Mouse (Mus musculus) MEL (cell line): ENCODE data around the gene Reps1. TPM values are rescaled to one million over a fixed set of nuclear protein-coding genes. Genes with fewer than 3 reads are reported as not detected.

Source experiments
- DNase-seq: peaks from one replicate; pipeline ENCODE4 v3.0.0; 2011; ENCODE audit warnings: low read depth, low spot score
- H3K27ac ChIP-seq: 2 replicates; pipeline ENCODE4 v1.5.1; 2012; ENCODE audit warnings: low read depth, mild to moderate bottlenecking, control low read depth, low read length, moderate library complexity; ENCODE audit not compliant: control insufficient read depth
- H3K27me3 ChIP-seq, 2 experiments: fragments of 150-350 bp in 1 of 2; sonication (generic) in 1 of 2; 2 replicates each; pipeline ENCODE4 v1.6.1; 2012; ENCODE audit warnings: low read length in 2 of 2, mild to moderate bottlenecking in 2 of 2, improper control_type of control experiment in 1 of 2, moderate library complexity in 1 of 2; ENCODE audit not compliant: insufficient read depth in 2 of 2, control insufficient read depth in 1 of 2
- H3K36me3 ChIP-seq, 2 experiments: 2 replicates each; pipeline ENCODE4 v1.6.1; 2012 to 2014; ENCODE audit warnings: low read length in 2 of 2, improper control_type of control experiment in 1 of 2, inconsistent platforms in 1 of 2, mild to moderate bottlenecking in 1 of 2; ENCODE audit not compliant: insufficient read depth in 2 of 2, control insufficient read depth in 1 of 2
- H3K4me1 ChIP-seq, 2 experiments: fragments of 150-350 bp in 1 of 2; sonication (generic) in 1 of 2; 2 replicates each; pipeline ENCODE4 v1.6.1; 2012; ENCODE audit warnings: low read length in 2 of 2, improper control_type of control experiment in 1 of 2, mild to moderate bottlenecking in 1 of 2; ENCODE audit not compliant: insufficient read depth in 2 of 2, control insufficient read depth in 1 of 2
- H3K4me3 ChIP-seq, 2 experiments: fragments of 150-350 bp in 1 of 2; sonication (generic) in 1 of 2; 2 replicates each; pipeline ENCODE4 v1.5.1; 2012; ENCODE audit warnings: low read depth in 2 of 2, low read length in 2 of 2, mild to moderate bottlenecking in 2 of 2, moderate library complexity in 2 of 2, control low read depth in 1 of 2, improper control_type of control experiment in 1 of 2; ENCODE audit not compliant: control insufficient read depth in 1 of 2, insufficient read depth in 1 of 2
- H3K79me2 ChIP-seq: 2 replicates; pipeline ENCODE4 v1.6.1; 2012; ENCODE audit warnings: mild to moderate bottlenecking, low read length, moderate library complexity; ENCODE audit not compliant: control insufficient read depth, poor library complexity, insufficient read depth
- H3K9ac ChIP-seq: 2 replicates; pipeline ENCODE4 v1.6.1; 2012; ENCODE audit warnings: low read depth, mild to moderate bottlenecking, control low read depth, low read length, moderate library complexity; ENCODE audit not compliant: control insufficient read depth, poor library complexity, severe bottlenecking
- H3K9me3 ChIP-seq: fragments of 150-350 bp; sonication (generic); replicated peaks from 2 replicates; pipeline ENCODE4 v1.6.1; 2012; ENCODE audit warnings: mild to moderate bottlenecking, low read length, improper control_type of control experiment, moderate library complexity; ENCODE audit not compliant: insufficient read depth
- CHD1 ChIP-seq: IDR thresholded peaks from 2 replicates; pipeline ENCODE4 v1.6.1; 2012; ENCODE audit warnings: low read depth, mild to moderate bottlenecking, inconsistent platforms, low read length, improper control_type of control experiment
- E2F4 ChIP-seq: IDR thresholded peaks from 2 replicates; pipeline ENCODE4 v1.6.1; 2011; ENCODE audit warnings: low read depth, low read length, improper control_type of control experiment, borderline replicate concordance
- HCFC1 ChIP-seq: IDR thresholded peaks from 2 replicates; pipeline ENCODE4 v1.6.1; 2012; ENCODE audit warnings: low read depth, mild to moderate bottlenecking, inconsistent platforms, low read length, improper control_type of control experiment, moderate library complexity
- JUND ChIP-seq: IDR thresholded peaks from 2 replicates; pipeline ENCODE4 v1.6.1; 2011; ENCODE audit warnings: low read depth, mild to moderate bottlenecking, improper control_type of control experiment, low read length
- MAFK ChIP-seq: IDR thresholded peaks from 2 replicates; pipeline ENCODE4 v1.6.1; 2011; ENCODE audit warnings: low read depth, mild to moderate bottlenecking, low read length, improper control_type of control experiment, borderline replicate concordance
- NELFE ChIP-seq: IDR thresholded peaks from 2 replicates; pipeline ENCODE4 v1.6.1; 2011; ENCODE audit warnings: low read depth, low read length, improper control_type of control experiment
- POLR2AphosphoS5 ChIP-seq: IDR thresholded peaks from 2 replicates; pipeline ENCODE4 v1.6.1; 2012; ENCODE audit warnings: low read depth, borderline replicate concordance, mild to moderate bottlenecking, inconsistent platforms, low read length, moderate library complexity, mixed read lengths
- RCOR1 ChIP-seq: IDR thresholded peaks from 2 replicates; pipeline ENCODE4 v1.6.1; 2012; ENCODE audit warnings: low read depth, mild to moderate bottlenecking, inconsistent platforms, low read length, improper control_type of control experiment
- polyA plus RNA-seq, 2 experiments: library from polyadenylated mRNA; stranded (reverse) in 1 of 2; unstranded in 1 of 2; fragments of >175 nt in 1 of 2; fragments of >200 nt in 1 of 2; gene quantifications; 2 replicates each; pipeline versions ENCODE4 v1.2.1 to v1.2.4; 2012; ENCODE audit warnings: low replicate concordance in 2 of 2, low read depth in 1 of 2; ENCODE audit not compliant: insufficient read length in 2 of 2, insufficient read depth in 1 of 2, missing spikeins in 1 of 2
- total RNA-seq: library from RNA; depleted of rRNA; stranded (reverse); fragments of 300-350 nt; gene quantifications from 2 replicates; pipeline ENCODE4 v1.2.3, GENCODE M21; 2012

Gene Reps1
- total and polyA plus RNA-seq, 3 experiments, result 40.0 to 80.3 TPM; not detected in 1

- H3K9ac ChIP-seq, result no peak overlapping the region
- H3K79me2 ChIP-seq, result peaks cover 48% of the 10 kb centered on the region
- H3K27me3 ChIP-seq, result no peaks in the 10 kb centered on the region
- H3K4me1 ChIP-seq, result peaks cover 1 to 3% of the 10 kb centered on the region in 2 experiments; a peak in 3 of 4 replicates
- H3K9me3 ChIP-seq, result no peaks in the 10 kb centered on the region
- TF ChIP-seq HCFC1 (no peak), POLR2AphosphoS5 (no peak)
- H3K36me3 ChIP-seq, result peaks cover 2 to 5% of the 10 kb centered on the region in 2 experiments; a peak in 3 of 4 replicates
- no peak overlapping the region for H3K27ac ChIP-seq
- H3K4me3 ChIP-seq, result no peak overlapping the region
- DNase-seq, result no peak
Measured at GRCm38 (mm10) chr10:18075845-18076244, 20.2 kb downstream of the Reps1 start.

DNA sequence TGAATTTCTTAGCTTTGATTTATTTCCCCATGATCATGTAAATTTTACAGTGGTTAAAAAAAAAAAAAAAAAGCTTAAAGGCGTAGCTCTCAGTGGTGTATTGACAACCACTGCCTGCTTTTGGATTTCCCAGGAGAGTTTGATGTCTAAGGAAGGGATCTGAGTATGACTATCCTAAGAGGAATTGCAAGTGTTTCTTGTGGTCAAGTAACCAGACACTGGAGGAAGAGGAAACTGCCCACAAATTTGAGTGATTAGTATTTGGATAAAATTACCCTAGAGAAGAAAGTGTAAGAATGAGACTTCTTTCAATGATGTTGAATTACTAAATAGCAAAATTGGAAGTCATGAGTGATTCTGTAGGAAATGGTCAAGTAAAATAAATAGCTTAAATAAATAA, 25.9 kb downstream of the Reps1 start:
- Histone ChIP-seq H3K9me3 (no peaks in the 10 kb centered on the region), H3K36me3 (peaks cover 2 to 4% of the 10 kb centered on the region in 2 experiments), H3K27me3 (no peaks in the 10 kb centered on the region), H3K4me3 (no peak overlapping the region), H3K4me1 (peaks cover 0 to 3% of the 10 kb centered on the region in 2 experiments; a peak in 1 of 4 replicates), H3K9ac (no peak overlapping the region), H3K79me2 (peaks cover 29% of the 10 kb centered on the region), H3K27ac (no peak overlapping the region)
- no peak for DNase-seq
- TF ChIP-seq NELFE, result no peak
- TF ChIP-seq CHD1, result no peak
- TF ChIP-seq E2F4, result no peak
- TF ChIP-seq POLR2AphosphoS5, result no peak
- no peak for TF ChIP-seq MAFK
- TF ChIP-seq JUND, result no peak
- no peak for TF ChIP-seq RCOR1

GRCm38 (mm10) chr10:18082772-18083171, 27.1 kb downstream of the Reps1 start:
- Histone ChIP-seq H3K27ac (no peak overlapping the region), H3K27me3 (no peaks in the 10 kb centered on the region), H3K9ac (no peak overlapping the region), H3K79me2 (peaks cover 26% of the 10 kb centered on the region), H3K36me3 (peaks cover 2% of the 10 kb centered on the region in 2 experiments), H3K4me1 (peaks cover 0 to 3% of the 10 kb centered on the region in 2 experiments; a peak in 1 of 4 replicates), H3K4me3 (no peak overlapping the region), H3K9me3 (no peaks in the 10 kb centered on the region)
- DNase-seq, result no peak
- no peak for TF ChIP-seq HCFC1
- TF ChIP-seq MAFK, result no peak
